Mouse (Mus musculus) limb, embryonic 14.5 days (tissue): ENCODE measurements around the gene Fam126a. TPM values are rescaled to one million over a fixed set of nuclear protein-coding genes. Genes with fewer than 3 reads are reported as not detected.

Experiments used
- ATAC-seq: fragments of 200-750 bp; cut with Nextera tagmentation; 2 replicates; pipeline ENCODE4 v1.8.0; 2017; ENCODE audit warnings: low read depth, moderate number of reproducible peaks, moderate TSS enrichment; ENCODE audit not compliant: low FRiP score
- DNase-seq: peaks from one replicate; pipeline ENCODE4 v3.0.0-alpha.2; 2015; ENCODE audit warnings: low spot score
- H3K27ac ChIP-seq: fragments of 300-500 bp; sonication (generic); replicated peaks from 2 replicates; pipeline ENCODE4 v1.5.1; 2014; ENCODE audit warnings: low read depth, mild to moderate bottlenecking, low read length, moderate library complexity, mixed read lengths
- H3K27me3 ChIP-seq: fragments of 300-500 bp; sonication (generic); 2 replicates; pipeline ENCODE4 v1.6.1; 2014; ENCODE audit warnings: low read length, mixed read lengths; ENCODE audit not compliant: control insufficient read depth, insufficient read depth
- H3K36me3 ChIP-seq: fragments of 300-500 bp; sonication (generic); 2 replicates; pipeline ENCODE4 v1.6.1; 2014; ENCODE audit warnings: mild to moderate bottlenecking, low read length, moderate library complexity, mixed read lengths; ENCODE audit not compliant: control insufficient read depth, insufficient read depth
- H3K4me1 ChIP-seq: fragments of 300-500 bp; sonication (generic); 2 replicates; pipeline ENCODE4 v1.6.1; 2014; ENCODE audit warnings: antibody characterized with exemption, low read length, mixed read lengths; ENCODE audit not compliant: control insufficient read depth, insufficient read depth
- H3K4me2 ChIP-seq: fragments of 300-500 bp; sonication (generic); replicated peaks from 2 replicates; pipeline ENCODE4 v1.6.1; 2014; ENCODE audit warnings: low read depth, mild to moderate bottlenecking, low read length, moderate library complexity; ENCODE audit not compliant: severe bottlenecking
- H3K4me3 ChIP-seq: fragments of 300-500 bp; sonication (generic); replicated peaks from 2 replicates; pipeline ENCODE4 v1.5.1; 2014; ENCODE audit warnings: low read length
- H3K9ac ChIP-seq: fragments of 300-500 bp; sonication (generic); 2 replicates; pipeline ENCODE4 v1.6.1; 2014; ENCODE audit warnings: mild to moderate bottlenecking, low read depth, low read length, moderate library complexity; ENCODE audit not compliant: severe bottlenecking
- H3K9me3 ChIP-seq: fragments of 300-500 bp; sonication (generic); 2 replicates; pipeline ENCODE4 v1.6.1; 2016; ENCODE audit warnings: low read length; ENCODE audit not compliant: control insufficient read depth
- POLR2A ChIP-seq: fragments of 200-500 bp; IDR thresholded peaks from 2 replicates; pipeline ENCODE4 v1.8.0; 2012; ENCODE audit warnings: inconsistent platforms, mild to moderate bottlenecking, moderate library complexity, borderline replicate concordance; ENCODE audit not compliant: insufficient read depth, insufficient read length; ENCODE audit errors: extremely low read depth
- WGBS: fragments of 180-500 bp; shearing (Covaris S2); extraction: QIAGEN DNeasy Blood & Tissue Kit; methylation state at CpG from one replicate; pipeline ENCODE4 v1.1.7; 2014; 5-methylcytosine and 5-hydroxymethylcytosine counted together
- polyA plus RNA-seq, 2 experiments: library from polyadenylated mRNA; depleted of rRNA in 1 of 2; stranded (reverse) in 1 of 2; unstranded in 1 of 2; fragments of >200 nt; fragmentation: Nextera tagmentation in 1 of 2; extraction: Ambion mirVana in 1 of 2; gene quantifications; 2 replicates each; pipeline versions ENCODE4 v1.2.1 to v1.2.3; 2012 to 2014

Fam126a gene
- polyA plus RNA-seq, 2 experiments, result 23.4 to 38.5 TPM

DNA sequence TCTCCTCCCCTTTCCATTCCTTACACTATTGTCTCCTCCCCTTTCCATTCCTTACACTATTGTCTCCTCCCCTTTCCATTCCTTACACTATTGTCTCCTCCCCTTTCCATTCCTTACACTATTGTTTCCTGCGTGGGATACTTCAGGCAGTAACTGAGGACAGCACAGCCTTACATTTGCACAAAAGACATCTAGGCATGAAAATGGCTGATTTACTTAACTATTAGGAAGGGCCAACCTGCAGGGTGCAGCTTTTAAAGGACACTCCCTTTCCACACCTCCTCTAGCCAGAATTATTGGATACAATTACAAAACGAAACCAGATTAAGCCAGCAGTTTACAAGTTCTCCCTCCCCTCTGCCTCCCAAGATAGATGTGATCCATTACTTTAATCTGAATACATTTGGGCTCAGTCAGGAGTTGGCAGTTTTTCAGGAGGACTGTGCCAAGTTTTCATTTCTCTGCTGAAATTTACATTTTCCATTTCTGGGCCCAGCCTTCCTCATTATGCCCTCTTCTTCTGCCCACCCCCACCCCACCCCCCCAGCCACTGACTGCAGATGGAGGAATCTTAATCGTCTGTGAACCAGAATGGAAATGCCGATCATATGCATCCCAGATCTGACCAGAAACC lies 15.6 kb upstream of the Fam126a start:
- no peak overlapping the region for H3K9ac ChIP-seq
- H3K4me3 ChIP-seq, result no peak overlapping the region
- H3K4me2 ChIP-seq, result no peak overlapping the region
- no peaks in the 10 kb centered on the region for H3K4me1 ChIP-seq
- no peaks in the 10 kb centered on the region for H3K36me3 ChIP-seq
- H3K9me3 ChIP-seq, result no peaks in the 10 kb centered on the region
- 36% methylated on average over 4 of the region's 4 CpGs for WGBS
- TF ChIP-seq POLR2A, result no peak
- peak; percentile 59 for DNase-seq
- no peak for ATAC-seq
- no peak overlapping the region for H3K27ac ChIP-seq
- H3K27me3 ChIP-seq, result no peaks in the 10 kb centered on the region

DNA sequence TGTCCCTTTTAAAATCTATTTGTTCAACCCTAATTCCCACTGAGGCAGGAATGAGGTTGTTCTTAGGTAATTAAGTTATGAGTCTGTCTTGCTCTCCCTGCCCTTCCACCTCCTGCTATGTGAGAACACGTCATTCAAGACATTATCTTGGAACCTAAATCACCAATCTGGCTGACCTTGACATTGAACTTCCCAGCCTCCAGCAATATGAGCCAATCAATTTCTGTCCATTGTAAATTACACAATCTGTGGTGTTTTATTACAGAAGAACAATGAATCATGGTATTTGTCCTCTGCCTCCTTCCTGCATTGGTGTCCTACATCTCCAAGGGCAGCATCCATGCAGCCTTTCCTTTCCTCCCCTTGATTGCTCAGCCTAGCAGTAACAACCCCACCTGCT lies 13.9 kb upstream of the Fam126a start:
- no peak for ATAC-seq
- no peak for TF ChIP-seq POLR2A
- H3K9ac ChIP-seq, result no peak overlapping the region
- H3K27ac ChIP-seq, result no peak overlapping the region
- no peaks in the 10 kb centered on the region for H3K9me3 ChIP-seq
- no peak overlapping the region for H3K4me2 ChIP-seq
- DNase-seq, result no peak
- no peaks in the 10 kb centered on the region; the same call in 1 of the 2 replicates for H3K4me1 ChIP-seq
- H3K36me3 ChIP-seq, result no peaks in the 10 kb centered on the region
- no peaks in the 10 kb centered on the region for H3K27me3 ChIP-seq
- no peak overlapping the region for H3K4me3 ChIP-seq
- 41% methylated on average over 1 of the region's 1 CpGs for WGBS

DNA sequence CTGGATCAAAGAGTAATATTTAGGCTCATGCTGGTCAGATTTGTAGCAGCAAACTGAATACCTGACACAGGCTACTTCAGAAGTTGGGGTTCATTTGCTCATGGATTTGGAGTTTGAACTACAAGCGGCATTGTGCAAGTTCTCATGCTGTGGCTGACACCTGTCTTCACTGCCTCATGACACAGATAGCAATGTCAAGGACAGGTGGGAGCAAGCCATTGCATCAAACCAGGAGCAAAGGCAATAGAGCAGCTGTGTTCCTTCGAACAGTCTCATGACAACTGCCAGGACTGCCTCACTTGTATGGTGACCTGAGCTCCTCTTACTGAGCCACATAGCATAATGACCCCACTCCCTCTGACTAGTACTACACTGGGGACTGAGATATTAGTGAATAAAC lies 12.9 kb upstream of the Fam126a start:
- Histone ChIP-seq H3K9ac (no peak overlapping the region), H3K4me2 (no peak overlapping the region), H3K27ac (no peak overlapping the region), H3K36me3 (no peaks in the 10 kb centered on the region), H3K27me3 (no peaks in the 10 kb centered on the region), H3K4me3 (no peak overlapping the region), H3K4me1 (peaks cover 6% of the 10 kb centered on the region; the same call in 1 of the 2 replicates), H3K9me3 (no peaks in the 10 kb centered on the region)
- no peak for TF ChIP-seq POLR2A
- ATAC-seq (no peak), DNase-seq (no peak)
- WGBS, result 97% methylated on average over 2 of the region's 2 CpGs

DNA sequence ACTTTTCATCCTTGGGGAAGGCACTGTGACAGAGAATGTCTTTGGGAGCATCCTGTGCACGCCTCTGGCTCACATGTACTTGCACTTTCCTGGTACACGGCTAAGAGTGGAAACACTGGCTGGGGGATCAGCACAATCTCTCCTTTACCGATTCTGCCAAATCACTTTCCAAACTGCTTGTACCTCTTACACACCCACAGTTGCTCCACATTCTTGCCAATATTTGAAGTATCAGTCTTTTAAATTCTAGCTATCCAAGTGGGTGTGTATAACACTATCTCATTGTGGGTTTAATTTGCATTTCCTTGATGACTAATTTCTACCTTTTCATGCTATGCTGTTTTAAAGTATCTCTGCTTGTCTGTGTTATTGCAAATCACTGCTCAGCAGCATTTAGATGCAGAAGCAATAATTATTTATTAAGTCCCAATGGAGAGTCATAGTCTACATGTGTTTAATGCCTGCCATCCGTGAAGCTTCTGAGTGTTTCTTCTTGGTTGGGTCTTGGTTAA lies 10.9 kb upstream of the Fam126a start:
- H3K9me3 ChIP-seq, result no peaks in the 10 kb centered on the region
- no peak overlapping the region for H3K9ac ChIP-seq
- TF ChIP-seq POLR2A, result no peak
- DNase-seq (no peak), ATAC-seq (no peak)
- H3K27me3 ChIP-seq, result no peaks in the 10 kb centered on the region
- peaks cover 6% of the 10 kb centered on the region; the same call in 1 of the 2 replicates for H3K4me1 ChIP-seq
- H3K4me3 ChIP-seq, result no peak overlapping the region
- H3K36me3 ChIP-seq, result no peaks in the 10 kb centered on the region
- 80% methylated on average over 4 of the region's 4 CpGs for WGBS
- H3K27ac ChIP-seq, result no peak overlapping the region
- H3K4me2 ChIP-seq, result no peak overlapping the region

DNA sequence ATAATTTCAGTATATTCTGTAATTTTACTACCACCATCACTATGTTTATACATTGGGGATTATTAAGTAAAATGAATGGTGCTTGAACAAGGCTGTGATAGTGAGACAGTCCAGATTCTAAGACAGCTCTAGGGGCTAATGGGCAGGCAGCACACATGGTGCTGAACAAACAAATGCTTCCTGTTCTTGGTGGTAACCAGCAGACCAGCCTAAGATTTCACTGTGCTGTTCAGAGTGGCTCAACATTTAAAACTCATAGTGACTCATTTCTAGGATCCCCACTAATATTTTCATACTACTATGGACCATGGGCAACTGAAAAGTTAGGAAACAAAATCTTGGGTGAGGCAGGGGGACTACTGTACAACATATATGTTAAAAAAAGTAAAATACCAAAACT lies 10.1 kb upstream of the Fam126a start:
- peaks cover 6% of the 10 kb centered on the region; the same call in 1 of the 2 replicates for H3K4me1 ChIP-seq
- DNase-seq, result no peak
- H3K4me2 ChIP-seq, result no peak overlapping the region
- no peak for ATAC-seq
- H3K9ac ChIP-seq, result no peak overlapping the region
- no peaks in the 10 kb centered on the region for H3K27me3 ChIP-seq
- no peak for TF ChIP-seq POLR2A
- no peak overlapping the region for H3K4me3 ChIP-seq
- no peak overlapping the region for H3K27ac ChIP-seq
- H3K9me3 ChIP-seq, result no peaks in the 10 kb centered on the region
- H3K36me3 ChIP-seq, result no peaks in the 10 kb centered on the region
